Mouse (Mus musculus) left cerebral cortex, adult 6 months (tissue): ENCODE measurements around the gene Crot. TPM values are rescaled to one million over a fixed set of nuclear protein-coding genes. Genes with fewer than 3 reads are reported as not detected.

Experiments used
- long read RNA-seq, 2 experiments: library from polyadenylated mRNA; unstranded; transcript quantifications; one replicate each; pipeline ENCODE4 v2.0.0; 2019 to 2020
- polyA plus RNA-seq: library from polyadenylated mRNA; unstranded; fragments of <200 nt; fragmentation: Nextera tagmentation; gene quantifications from 2 replicates; pipeline ENCODE4 v1.2.3, GENCODE M21; 2021

The Crot gene
- polyA plus RNA-seq: 17.3 and 20.9 TPM in 2 replicates
- long read RNA-seq, experiment 1, transcript Crot-201 (18 exons, 2,996 nt): major isoform, 150 of 209 reads
- long read RNA-seq, experiment 1, partial matches to known transcripts: 27 of 209 reads
- long read RNA-seq, experiment 1, other reads (novel, unspliced or antisense): 32 of 209 reads
- long read RNA-seq, experiment 2, transcript Crot-201 (18 exons, 2,996 nt): major isoform, 18 of 54 reads
- long read RNA-seq, experiment 2, partial matches to known transcripts: 11 of 54 reads
- long read RNA-seq, experiment 2, other reads (novel, unspliced or antisense): 25 of 54 reads

GRCm38 (mm10) chr5:8996686-8997512, at the start of gene Crot:
Gene Crot (minus strand): TSS chr5:8997324.

Other genes starting within 250 kb of the Crot start
- 3.6 and 4.9 TPM in 2 replicates for gene Abcb1b, start 199.2 kb downstream of the Crot start, polyA plus RNA-seq
- gene Abcb4, start 103.6 kb downstream of the Crot start, polyA plus RNA-seq: 0.85 and 1.6 TPM in 2 replicates
- 5.6 and 29.5 TPM in 2 replicates for gene Tmem243, start 103.3 kb upstream of the Crot start, polyA plus RNA-seq
- 20.4 and 21.2 TPM in 2 replicates for gene Dmtf1, start 164.5 kb upstream of the Crot start, polyA plus RNA-seq